Mouse (Mus musculus) lung, postnatal 10 days (tissue): ENCODE results near the gene Zbtb38.

Experiments
- DNase-seq: peaks from one replicate; pipeline ENCODE4 v3.0.0; 2021

The Zbtb38 gene

GRCm38 (mm10) chr9:96636423-96637156 is 116.0 kb downstream of the Zbtb38 start:
- DNase-seq: no peak

- no peak for DNase-seq
Measured at GRCm38 (mm10) chr9:96635899-96636298, 116.7 kb downstream of the Zbtb38 start.

- DNase-seq: no peak
Measured at GRCm38 (mm10) chr9:96635176-96635575, 117.5 kb downstream of the Zbtb38 start.

GRCm38 (mm10) chr9:96633771-96634170 is 118.9 kb downstream of the Zbtb38 start:
- DNase-seq: no peak
